Mouse (Mus musculus) liver, embryonic 14.5 days (tissue): Measurements from ENCODE around the gene Kat6b.

ENCODE experiments used
- CTCF ChIP-seq: IDR thresholded peaks from 2 replicates; pipeline ENCODE4 v1.5.1; 2016; ENCODE audit warnings: antibody characterized with exemption, low read depth, control low read depth
- EP300 ChIP-seq: IDR thresholded peaks from 2 replicates; pipeline ENCODE4 v1.6.1; 2016; ENCODE audit warnings: antibody characterized with exemption, low read depth

DNA sequence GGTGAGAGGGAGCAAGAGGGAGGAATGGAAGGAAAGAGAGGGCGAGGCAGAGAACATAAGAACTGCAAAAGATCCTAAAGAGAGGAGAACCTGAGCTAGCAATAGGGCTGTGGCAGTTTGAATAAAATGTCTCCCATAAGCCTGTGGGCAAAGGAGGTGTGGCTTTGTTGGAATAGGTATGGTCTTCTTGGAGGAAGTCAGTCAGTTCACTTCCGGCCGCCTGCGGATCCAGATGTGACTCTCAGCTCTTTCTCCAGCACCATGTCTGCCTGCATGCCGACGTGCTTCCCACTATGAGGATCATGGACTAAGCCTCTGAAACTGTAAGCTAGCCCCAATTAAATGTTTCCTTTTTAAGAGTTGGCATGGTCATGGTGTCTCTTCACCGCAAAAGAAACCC is at the start of gene Kat6b:
- TF ChIP-seq CTCF (no peak), EP300 (no peak)
